ENCODE assay signal across 20 mouse cellular contexts in the genomic region with DNA sequence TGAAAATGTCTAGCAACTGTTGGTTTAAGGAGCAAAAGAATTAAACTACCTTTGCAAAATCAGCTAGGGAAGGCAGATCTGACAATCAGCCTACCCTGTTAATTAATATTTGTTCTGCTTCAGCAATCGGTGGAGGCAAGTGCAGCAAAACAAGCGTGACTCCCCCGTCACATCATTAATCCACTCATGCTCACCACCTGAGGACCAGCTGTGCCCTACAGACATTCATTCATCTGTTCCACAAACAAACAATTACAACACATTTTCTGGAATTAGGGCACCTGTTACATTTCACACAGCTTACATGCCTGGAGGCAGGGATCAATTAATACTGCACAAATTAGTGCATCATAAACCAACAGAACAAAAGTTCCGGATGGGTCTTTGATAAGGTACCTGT.
DNase-seq lines count a peak whose midpoint lies in the region; ATAC-seq lines count a peak whose summit lies in the region.
"Had no signal": no experiment of that assay in that cellular context is flagged by ENCODE, and none has a peak within 500 bp of the region (broad histone marks: within the 10 kb centered on the region; RNA-seq: fewer than 3 reads in every experiment).

No protein-coding gene starts in this region.

- H3K4me2 ChIP-seq in forebrain, embryonic 13.5 days: no peak overlapping the region
- no peak overlapping the region for H3K4me2 ChIP-seq in forebrain, embryonic 15.5 days (replicated peaks)
- no peak overlapping the region for H3K4me2 ChIP-seq in hindbrain, embryonic 16.5 days (ENCODE audit: low read length)
- H3K4me2 ChIP-seq: heart, embryonic 11.5 days; limb, embryonic 15.5 days had no signal

- H3K27ac ChIP-seq in forebrain, embryonic 13.5 days: no peak overlapping the region
- no peak overlapping the region for H3K27ac ChIP-seq in forebrain, embryonic 15.5 days (replicated peaks)
- H3K27ac ChIP-seq in hindbrain, embryonic 16.5 days (ENCODE audit: low read depth, low read length): no peak overlapping the region
- H3K27ac ChIP-seq: gastrocnemius, adult 2 months; limb, embryonic 15.5 days had no signal

- WGBS in forebrain, embryonic 13.5 days: 16% methylated on average over 4 of the region's 4 CpGs
- 21% methylated on average over 4 of the region's 4 CpGs for WGBS in forebrain, embryonic 15.5 days
- WGBS in hindbrain, embryonic 16.5 days: 28% methylated on average over 4 of the region's 4 CpGs

- ATAC-seq in forebrain, embryonic 13.5 days: peak; percentile 17; the same call in 1 of the 2 replicates
- no peak for ATAC-seq in forebrain, embryonic 15.5 days (replicated peaks)
- ATAC-seq in hindbrain, embryonic 16.5 days: peak; percentile 55; the same call in 1 of the 2 replicates
- ATAC-seq: liver, postnatal 0 days had no signal

- no peak overlapping the region for H3K4me3 ChIP-seq in forebrain, embryonic 13.5 days
- H3K4me3 ChIP-seq in forebrain, embryonic 15.5 days: no peak overlapping the region
- no peak overlapping the region for H3K4me3 ChIP-seq in hindbrain, embryonic 16.5 days (ENCODE audit: low read length)
- H3K4me3 ChIP-seq: gastrocnemius, adult 2 months; limb, embryonic 15.5 days; megakaryocyte, embryonic 14.5 days had no signal

- H3K9ac ChIP-seq in forebrain, embryonic 13.5 days: no peak overlapping the region
- no peak overlapping the region for H3K9ac ChIP-seq in forebrain, embryonic 15.5 days (replicated peaks)
- H3K9ac ChIP-seq in hindbrain, embryonic 16.5 days (ENCODE audit: low read depth, low read length): no peak overlapping the region
- H3K9ac ChIP-seq: limb, embryonic 15.5 days; liver, postnatal 0 days had no signal

- H3K27me3 ChIP-seq in forebrain, embryonic 13.5 days: peaks cover 13% of the 10 kb centered on the region
- no peaks in the 10 kb centered on the region for H3K27me3 ChIP-seq in forebrain, embryonic 15.5 days
- no peaks in the 10 kb centered on the region for H3K27me3 ChIP-seq in hindbrain, embryonic 16.5 days (replicated peaks; ENCODE audit: control insufficient read depth, insufficient read depth, low read length)
- H3K27me3 ChIP-seq: limb, embryonic 15.5 days; megakaryocyte, embryonic 14.5 days had no signal

- no peaks in the 10 kb centered on the region for H3K36me3 ChIP-seq in forebrain, embryonic 13.5 days (ENCODE audit: poor library complexity, severe bottlenecking)
- no peaks in the 10 kb centered on the region for H3K36me3 ChIP-seq in forebrain, embryonic 15.5 days
- H3K36me3 ChIP-seq in hindbrain, embryonic 16.5 days (ENCODE audit: control insufficient read depth, insufficient read depth, low read length): no peaks in the 10 kb centered on the region
- H3K36me3 ChIP-seq: limb, embryonic 15.5 days had no signal

- H3K4me1 ChIP-seq in forebrain, embryonic 13.5 days: peaks cover 47% of the 10 kb centered on the region
- peaks cover 42% of the 10 kb centered on the region for H3K4me1 ChIP-seq in forebrain, embryonic 15.5 days
- peaks cover 16% of the 10 kb centered on the region for H3K4me1 ChIP-seq in hindbrain, embryonic 16.5 days (ENCODE audit: control insufficient read depth, insufficient read depth, low read depth, low read length)
- H3K4me1 ChIP-seq: limb, embryonic 15.5 days had no signal

- no peaks in the 10 kb centered on the region for H3K9me3 ChIP-seq in forebrain, embryonic 13.5 days (replicated peaks)
- H3K9me3 ChIP-seq in forebrain, embryonic 15.5 days: no peaks in the 10 kb centered on the region
- no peaks in the 10 kb centered on the region for H3K9me3 ChIP-seq in hindbrain, embryonic 16.5 days (ENCODE audit: control insufficient read depth, low read length)
- H3K9me3 ChIP-seq: limb, embryonic 15.5 days; megakaryocyte, embryonic 14.5 days had no signal

- intact Hi-C loops in left cerebral cortex, postnatal 4 days (cut with DNase I): no loop called here

- peak; percentile 40 for DNase-seq in left cerebral cortex, postnatal 4 days
- DNase-seq in left cerebral cortex, adult 11 months (ENCODE audit: low spot score): no peak
- DNase-seq in fat pad, adult 2 months (ENCODE audit: extremely low read depth, low read depth, low spot score): peak; percentile 34
- DNase-seq in adrenal gland, postnatal 4 days (ENCODE audit: low spot score in 2 of 2): no peak
- no peak for DNase-seq in left cerebral cortex, adult 8-10 months (ENCODE audit: low spot score in 2 of 2)
- DNase-seq: cerebellum, adult 9-11 months; embryo, embryonic 11 days; gastrocnemius, adult 2 months; heart, postnatal 10 days; kidney, adult 9 months; liver, postnatal 0 days; lung, postnatal 14 days; right cerebral cortex, postnatal 4 days; thymus, adult 2 months had no signal

Comparison
In these comparisons a context has a peak if more than half of its experiments do, and no peak if none do; other contexts are left out.
1. DNase-seq: peak in left cerebral cortex, postnatal 4 days (single experiment) and fat pad, adult 2 months (single experiment); none in left cerebral cortex, adult 11 months (single experiment), adrenal gland, postnatal 4 days (0 of 2) and left cerebral cortex, adult 8-10 months (0 of 2).